Mouse (Mus musculus) cortical plate, adult 2 months (tissue): Measurements from ENCODE around the gene AC124502.3.

ENCODE experiments used
- CTCF ChIP-seq: fragments of 200-500 bp; IDR thresholded peaks from 2 replicates; pipeline ENCODE4 v1.5.1; 2011; ENCODE audit warnings: mild to moderate bottlenecking, control low read depth, low read length; ENCODE audit not compliant: insufficient read depth; ENCODE audit errors: extremely low read depth
- POLR2A ChIP-seq: fragments of 200-500 bp; IDR thresholded peaks from 2 replicates; pipeline ENCODE4 v1.6.1; 2011; ENCODE audit warnings: mild to moderate bottlenecking, low read length, control low read depth; ENCODE audit not compliant: insufficient read depth; ENCODE audit errors: extremely low read depth

- TF ChIP-seq POLR2A = no peak
- no peak for TF ChIP-seq CTCF
Measured at GRCm38 (mm10) chr19:5051031-5051430, 12.3 kb downstream of the AC124502.3 start.
